Mouse (Mus musculus) right cerebral cortex, postnatal 36 days (tissue): Measurements from ENCODE around the gene Shcbp1l.
A peak's percentile ranks its signal among the peaks of the same experiment; 100 is the strongest.
"Not testable (repeated sequence)": the region's sequence is repeated elsewhere in the genome, so short reads cannot be mapped to it uniquely, and the experiment has no call there.

Experiments used
- DNase-seq, 2 experiments: peaks; one replicate each; pipeline ENCODE4 v3.0.0; 2022; ENCODE audit warnings: low spot score in 2 of 2, mixed read lengths in 1 of 2

Gene Shcbp1l

GRCm38 (mm10) chr1:153417805-153418204 lies 7.2 kb upstream of the Shcbp1l start:
- DNase-seq: peak in 1 of 2 experiments; percentile 10

- DNase-seq: no peak
These were observed 691 bp upstream of the Shcbp1l start for GRCm38 (mm10) chr1:153424271-153424670.

GRCm38 (mm10) chr1:153431158-153431557 lies 6.2 kb downstream of the Shcbp1l start:
- no peak for DNase-seq

- no peak for DNase-seq
These were observed 6.7 kb downstream of the Shcbp1l start for GRCm38 (mm10) chr1:153431701-153432100.

GRCm38 (mm10) chr1:153432329-153432728 lies 7.4 kb downstream of the Shcbp1l start:
- DNase-seq: no peak

GRCm38 (mm10) chr1:153433851-153434589 lies 9.1 kb downstream of the Shcbp1l start:
- DNase-seq: no peak

- DNase-seq: no peak
These were observed 12.6 kb downstream of the Shcbp1l start for GRCm38 (mm10) chr1:153437536-153437935.

GRCm38 (mm10) chr1:153440752-153441151 lies 15.8 kb downstream of the Shcbp1l start:
- peak in 1 of 2 experiments; percentile 26 for DNase-seq

GRCm38 (mm10) chr1:153441656-153442055 lies 16.7 kb downstream of the Shcbp1l start:
- no peak for DNase-seq

GRCm38 (mm10) chr1:153443019-153443418 lies 18.1 kb downstream of the Shcbp1l start:
- no peak for DNase-seq

- no peak for DNase-seq
These were observed 18.7 kb downstream of the Shcbp1l start for GRCm38 (mm10) chr1:153443632-153444031.

GRCm38 (mm10) chr1:153446120-153446831 lies 21.3 kb downstream of the Shcbp1l start:
- no peak for DNase-seq

GRCm38 (mm10) chr1:153451237-153452154 lies 26.5 kb downstream of the Shcbp1l start:
- no peak for DNase-seq

- DNase-seq: no peak
These were observed 28.2 kb downstream of the Shcbp1l start for GRCm38 (mm10) chr1:153453146-153453642.

GRCm38 (mm10) chr1:153456137-153456536 lies 31.2 kb downstream of the Shcbp1l start:
- no peak for DNase-seq

- no peak for DNase-seq
These were observed 36.8 kb downstream of the Shcbp1l start for GRCm38 (mm10) chr1:153461796-153462195.

GRCm38 (mm10) chr1:153479296-153479695 lies 54.3 kb downstream of the Shcbp1l start:
- DNase-seq: no peak

- DNase-seq: peak; percentile 25 to 55
These were observed 55.5 kb downstream of the Shcbp1l start for GRCm38 (mm10) chr1:153480386-153481024.

- no peak for DNase-seq
These were observed 56.1 kb downstream of the Shcbp1l start for GRCm38 (mm10) chr1:153481025-153481412.

- DNase-seq: no peak
These were observed 60.3 kb downstream of the Shcbp1l start for GRCm38 (mm10) chr1:153485201-153485796.

GRCm38 (mm10) chr1:153486120-153486519 lies 61.2 kb downstream of the Shcbp1l start:
- not testable (repeated sequence) for DNase-seq
